In the genomic region with DNA sequence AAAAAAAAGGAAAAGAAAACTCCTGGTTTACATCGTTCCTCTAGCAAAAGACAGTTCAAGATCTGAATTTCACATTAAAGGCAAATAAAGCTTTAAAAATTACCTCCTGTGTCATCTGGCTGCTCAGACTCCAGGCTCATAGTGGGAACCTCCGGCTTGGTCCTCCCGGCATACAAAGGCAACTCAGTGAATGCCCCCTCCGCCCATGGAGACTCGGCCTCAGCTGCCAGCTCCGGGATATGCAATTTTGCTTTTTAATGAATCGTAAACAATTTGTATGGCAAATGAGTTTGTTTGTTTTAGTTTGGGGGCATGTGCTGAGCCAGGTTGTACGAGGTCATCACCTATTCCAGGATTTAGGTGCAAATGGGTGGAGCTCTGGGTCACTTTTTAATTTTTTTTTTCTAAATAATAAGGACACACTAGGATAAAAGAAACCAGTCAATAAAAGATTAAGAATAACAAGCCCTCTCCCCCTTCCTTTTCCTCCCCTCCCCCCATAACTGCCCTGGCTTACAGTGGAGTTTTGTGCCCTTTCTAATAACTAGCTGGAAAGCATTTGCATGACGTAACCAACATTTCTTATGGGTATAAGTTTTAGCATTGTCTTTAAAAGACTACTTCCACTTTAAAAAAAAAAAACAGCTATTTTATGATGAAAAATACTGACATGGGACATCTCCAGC, we compare ENCODE assay signal across 13 mouse cellular contexts.
DNase-seq lines count a peak whose midpoint lies in the region; ATAC-seq and TF ChIP-seq lines count a peak whose summit lies in the region.
"Had no signal": no experiment of that assay in that cellular context is flagged by ENCODE, and none has a peak within 500 bp of the region (broad histone marks: within the 10 kb centered on the region; RNA-seq: fewer than 3 reads in every experiment).

No protein-coding gene starts in this region.

- no peaks in the 10 kb centered on the region for H3K36me3 ChIP-seq in stomach, embryonic 16.5 days (ENCODE audit: control insufficient read depth, insufficient read depth, low read length)
- no peaks in the 10 kb centered on the region for H3K36me3 ChIP-seq in stomach, postnatal 0 days (ENCODE audit: control insufficient read depth, insufficient read depth, low read length)
- H3K36me3 ChIP-seq in forebrain, embryonic 15.5 days, result no peaks in the 10 kb centered on the region
- no peaks in the 10 kb centered on the region for H3K36me3 ChIP-seq in limb, embryonic 14.5 days (ENCODE audit: control insufficient read depth, insufficient read depth, low read length)

- H3K4me1 ChIP-seq in stomach, embryonic 16.5 days (ENCODE audit: control insufficient read depth, insufficient read depth, low read length), result 0 out of 2 replicates have a peak, but pooled peaks cover 2% of the 10 kb centered on the region
- no peaks in the 10 kb centered on the region for H3K4me1 ChIP-seq in stomach, postnatal 0 days (replicated peaks; ENCODE audit: control insufficient read depth, insufficient read depth)
- peaks cover 44% of the 10 kb centered on the region for H3K4me1 ChIP-seq in forebrain, embryonic 15.5 days
- H3K4me1 ChIP-seq in limb, embryonic 14.5 days (ENCODE audit: control insufficient read depth, insufficient read depth, low read length), result peaks cover 21% of the 10 kb centered on the region
- H3K4me1 ChIP-seq in lung, adult 2 months (ENCODE audit: control insufficient read depth, insufficient read depth, low read length), result no peaks in the 10 kb centered on the region

- H3K4me2 ChIP-seq in stomach, embryonic 16.5 days (ENCODE audit: low read depth, low read length), result no peak overlapping the region
- no peak overlapping the region for H3K4me2 ChIP-seq in stomach, postnatal 0 days (replicated peaks; ENCODE audit: low read depth)
- H3K4me2 ChIP-seq in forebrain, embryonic 15.5 days (replicated peaks), result peak overlapping the region; percentile 46
- peak overlapping the region; percentile 32; the same call in 1 of the 2 replicates for H3K4me2 ChIP-seq in limb, embryonic 14.5 days (replicated peaks; ENCODE audit: low read depth, low read length, severe bottlenecking)

- 67% methylated on average over 9 of the region's 9 CpGs for WGBS in stomach, embryonic 16.5 days
- WGBS in stomach, postnatal 0 days, result 66% methylated on average over 9 of the region's 9 CpGs
- 7% methylated on average over 9 of the region's 9 CpGs for WGBS in forebrain, embryonic 15.5 days
- WGBS in limb, embryonic 14.5 days, result 23% methylated on average over 9 of the region's 9 CpGs
- 69% methylated on average over 9 of the region's 9 CpGs for WGBS in lung, adult 2 months

- H3K27me3 ChIP-seq in stomach, embryonic 16.5 days (ENCODE audit: control insufficient read depth, insufficient read depth, low read length), result no peaks in the 10 kb centered on the region; the same call in 1 of the 2 replicates
- H3K27me3 ChIP-seq in stomach, postnatal 0 days (ENCODE audit: control insufficient read depth, insufficient read depth, low read length), result no peaks in the 10 kb centered on the region
- H3K27me3 ChIP-seq in forebrain, embryonic 15.5 days, result no peaks in the 10 kb centered on the region
- H3K27me3 ChIP-seq in limb, embryonic 14.5 days (ENCODE audit: control insufficient read depth, insufficient read depth, low read length), result peaks cover 23% of the 10 kb centered on the region

- TF ChIP-seq CTCF in stomach, postnatal 0 days (IDR thresholded peaks at IDR 0.05; ENCODE audit: low read depth), result no peak
- TF ChIP-seq CTCF in lung, adult 2 months (IDR thresholded peaks at IDR 0.05; ENCODE audit: insufficient read depth, low read length), result no peak

- no peaks in the 10 kb centered on the region for H3K9me3 ChIP-seq in stomach, embryonic 16.5 days (replicated peaks; ENCODE audit: control insufficient read depth, low read length)
- no peaks in the 10 kb centered on the region for H3K9me3 ChIP-seq in stomach, postnatal 0 days (ENCODE audit: control insufficient read depth, low read length)
- H3K9me3 ChIP-seq in forebrain, embryonic 15.5 days, result no peaks in the 10 kb centered on the region
- no peaks in the 10 kb centered on the region for H3K9me3 ChIP-seq in limb, embryonic 14.5 days (ENCODE audit: control insufficient read depth, low read length)

- H3K27ac ChIP-seq in stomach, embryonic 16.5 days (ENCODE audit: low read length), result 0 out of 2 replicates have a peak overlapping the region, but pooled peaks have one; percentile 10
- H3K27ac ChIP-seq in stomach, postnatal 0 days (replicated peaks), result no peak overlapping the region
- H3K27ac ChIP-seq in forebrain, embryonic 15.5 days (replicated peaks), result peak overlapping the region; percentile 90
- H3K27ac ChIP-seq in limb, embryonic 14.5 days (replicated peaks; ENCODE audit: low read depth, low read length), result no peak overlapping the region; the same call in 1 of the 2 replicates
- H3K27ac ChIP-seq: heart, adult 2 months had no signal

- no peak for DNase-seq in stomach, postnatal 0 days (ENCODE audit: low spot score)
- no peak for DNase-seq in limb, embryonic 14.5 days (ENCODE audit: low spot score)
- DNase-seq in retina, postnatal 1 day, result peak; percentile 62
- DNase-seq in lung, postnatal 10 days, result no peak
- no peak for DNase-seq in spleen, adult 12 weeks (ENCODE audit: low spot score)
- DNase-seq in lung, adult 2 months, result no peak
- DNase-seq: cerebellum, adult 11 months; heart, adult 2 months; layer of hippocampus, adult 9-11 months; thymus, postnatal 25 days had no signal

- H3K4me3 ChIP-seq in stomach, embryonic 16.5 days (replicated peaks; ENCODE audit: low read length), result no peak overlapping the region
- no peak overlapping the region for H3K4me3 ChIP-seq in stomach, postnatal 0 days (ENCODE audit: low read depth, low read length)
- peak overlapping the region; percentile 36 for H3K4me3 ChIP-seq in forebrain, embryonic 15.5 days
- H3K4me3 ChIP-seq in limb, embryonic 14.5 days (replicated peaks; ENCODE audit: low read length), result peak overlapping the region; percentile 5; the same call in 1 of the 2 replicates
- no peak overlapping the region for H3K4me3 ChIP-seq in lung, adult 2 months (replicated peaks; ENCODE audit: extremely low read depth, low read depth, low read length)
- H3K4me3 ChIP-seq: heart, adult 2 months; myocyte had no signal

- no peak for ATAC-seq in stomach, embryonic 16.5 days (ENCODE audit: insufficient read depth, low FRiP score)
- ATAC-seq in stomach, postnatal 0 days (ENCODE audit: low FRiP score, low TSS enrichment), result no peak
- no peak for ATAC-seq in forebrain, embryonic 15.5 days (replicated peaks)
- ATAC-seq in limb, embryonic 14.5 days (ENCODE audit: low FRiP score, low read depth), result no peak

- H3K9ac ChIP-seq in stomach, embryonic 16.5 days (ENCODE audit: low read length), result no peak overlapping the region
- no peak overlapping the region for H3K9ac ChIP-seq in stomach, postnatal 0 days (ENCODE audit: low read length)
- H3K9ac ChIP-seq in forebrain, embryonic 15.5 days (replicated peaks), result peak overlapping the region; percentile 45
- H3K9ac ChIP-seq in limb, embryonic 14.5 days (ENCODE audit: low read depth, low read length, severe bottlenecking), result 0 out of 2 replicates have a peak overlapping the region, but pooled peaks have one; percentile 12

- TF ChIP-seq EP300 in stomach, postnatal 0 days (optimal IDR thresholded peaks at IDR 0.05), result no peak

- TF ChIP-seq POLR2A in limb, embryonic 14.5 days (IDR thresholded peaks at IDR 0.05; ENCODE audit: borderline replicate concordance, extremely low read depth, insufficient read depth, insufficient read length), result no peak
- no peak for TF ChIP-seq POLR2A in lung, adult 2 months (IDR thresholded peaks at IDR 0.05; ENCODE audit: borderline replicate concordance, extremely low read depth, low read depth, low read length)

Comparison
In these comparisons a context has a peak if more than half of its experiments do, and no peak if none do; other contexts are left out.
1. H3K27ac ChIP-seq: peak in stomach, embryonic 16.5 days (single experiment) and forebrain, embryonic 15.5 days (single experiment); none in stomach, postnatal 0 days (single experiment) and limb, embryonic 14.5 days (single experiment).
2. H3K4me2 ChIP-seq: peak in forebrain, embryonic 15.5 days (single experiment) and limb, embryonic 14.5 days (single experiment); none in stomach, embryonic 16.5 days (single experiment) and stomach, postnatal 0 days (single experiment).
3. H3K4me3 ChIP-seq: peak in forebrain, embryonic 15.5 days (single experiment) and limb, embryonic 14.5 days (single experiment); none in stomach, embryonic 16.5 days (single experiment), stomach, postnatal 0 days (single experiment) and lung, adult 2 months (single experiment).
4. H3K9ac ChIP-seq: peak in forebrain, embryonic 15.5 days (single experiment) and limb, embryonic 14.5 days (single experiment); none in stomach, embryonic 16.5 days (single experiment) and stomach, postnatal 0 days (single experiment).